Mouse (Mus musculus) forebrain, embryonic 12.5 days (tissue): ENCODE measurements at regions not wholly inside any gene's neighbourhood (a gene's known extent, or its start where the extent isn't known, plus 50 kb on each side); places are given as distances from the start of the nearest gene placed in this dataset.
A peak's percentile ranks its signal among the peaks of the same experiment; 100 is the strongest.

Experiments used
- ATAC-seq: fragments of 200-750 bp; cut with Nextera tagmentation; 2 replicates; pipeline ENCODE4 v1.8.0; 2017; ENCODE audit warnings: moderate TSS enrichment; ENCODE audit not compliant: low FRiP score
- H3K27ac ChIP-seq: fragments of 300-500 bp; sonication (generic); 2 replicates; pipeline ENCODE4 v1.5.1; 2016; ENCODE audit warnings: mild to moderate bottlenecking
- H3K27me3 ChIP-seq: fragments of 300-500 bp; sonication (generic); 2 replicates; pipeline ENCODE4 v1.6.1; 2016; ENCODE audit warnings: mild to moderate bottlenecking
- H3K36me3 ChIP-seq: fragments of 300-500 bp; sonication (generic); replicated peaks from 2 replicates; pipeline ENCODE4 v1.6.1; 2016; ENCODE audit warnings: mild to moderate bottlenecking
- H3K4me1 ChIP-seq: fragments of 300-500 bp; sonication (generic); 2 replicates; pipeline ENCODE4 v1.6.1; 2016
- H3K4me2 ChIP-seq: fragments of 300-500 bp; sonication (generic); 2 replicates; pipeline ENCODE4 v1.6.1; 2016; ENCODE audit warnings: mild to moderate bottlenecking, moderate library complexity
- H3K4me3 ChIP-seq: fragments of 300-500 bp; sonication (generic); replicated peaks from 2 replicates; pipeline ENCODE4 v1.5.1; 2016; ENCODE audit warnings: mild to moderate bottlenecking
- H3K9ac ChIP-seq: fragments of 300-500 bp; sonication (generic); 2 replicates; pipeline ENCODE4 v1.6.1; 2016; ENCODE audit warnings: mild to moderate bottlenecking
- H3K9me3 ChIP-seq: fragments of 300-500 bp; sonication (generic); 2 replicates; pipeline ENCODE4 v1.6.1; 2016
- WGBS: fragments of 180-500 bp; shearing (Covaris S2); methylation state at CpG from one replicate; pipeline ENCODE4 v1.1.7; 2016; 5-methylcytosine and 5-hydroxymethylcytosine counted together

DNA sequence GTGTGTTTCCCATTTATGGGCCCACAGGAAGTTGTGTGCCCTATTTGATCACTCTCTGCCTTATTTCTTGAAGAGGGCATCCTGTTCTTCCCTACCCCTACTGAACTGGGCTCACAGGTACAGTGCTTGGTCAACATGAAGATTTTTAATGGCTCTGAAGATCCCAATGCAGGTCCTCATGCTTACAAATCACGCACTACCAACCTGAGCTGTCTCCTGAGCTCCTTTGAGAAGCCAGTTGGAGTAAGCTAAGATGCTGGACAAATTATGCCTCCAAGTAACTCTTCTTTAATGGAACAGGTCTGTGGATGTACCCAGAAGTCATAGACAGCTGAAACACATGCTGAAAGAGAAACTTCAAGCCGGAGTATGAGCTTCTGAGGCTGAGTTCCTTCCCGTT lies 2889.0 kb upstream of the Gm7489 start:
- no peaks in the 10 kb centered on the region for H3K4me1 ChIP-seq
- H3K9ac ChIP-seq = no peak overlapping the region
- no peak for ATAC-seq
- no peak overlapping the region for H3K4me3 ChIP-seq
- H3K4me2 ChIP-seq = no peak overlapping the region
- no peaks in the 10 kb centered on the region for H3K27me3 ChIP-seq
- no peaks in the 10 kb centered on the region for H3K9me3 ChIP-seq
- H3K36me3 ChIP-seq = no peaks in the 10 kb centered on the region
- no peak overlapping the region for H3K27ac ChIP-seq
- 92% methylated on average over 3 of the region's 3 CpGs for WGBS

DNA sequence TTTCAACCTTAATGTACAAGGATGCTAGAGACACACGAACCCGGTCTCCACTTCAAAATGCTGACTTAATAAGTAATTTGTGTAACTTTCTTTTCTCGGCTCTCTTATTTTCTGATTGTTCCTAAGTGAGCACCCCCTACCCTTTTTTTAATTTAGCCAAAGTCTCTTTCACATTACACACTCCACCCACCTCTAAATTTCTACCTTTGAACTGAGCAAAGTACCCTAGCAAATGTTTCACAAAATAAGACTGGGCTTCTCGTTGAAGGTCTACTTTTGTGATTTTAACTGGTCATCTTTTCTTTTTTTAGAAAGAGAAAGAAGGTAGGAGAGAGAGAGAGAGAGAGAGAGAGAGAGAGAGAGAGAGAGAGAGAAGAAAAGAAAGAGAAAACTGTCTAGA lies 2888.4 kb upstream of the Gm7489 start:
- no peak for ATAC-seq
- no peak overlapping the region for H3K4me2 ChIP-seq
- 85% methylated on average over 4 of the region's 4 CpGs for WGBS
- no peak overlapping the region for H3K27ac ChIP-seq
- H3K36me3 ChIP-seq = no peaks in the 10 kb centered on the region
- H3K9me3 ChIP-seq = no peaks in the 10 kb centered on the region
- no peak overlapping the region for H3K9ac ChIP-seq
- no peaks in the 10 kb centered on the region for H3K27me3 ChIP-seq
- H3K4me3 ChIP-seq = no peak overlapping the region
- no peaks in the 10 kb centered on the region for H3K4me1 ChIP-seq

DNA sequence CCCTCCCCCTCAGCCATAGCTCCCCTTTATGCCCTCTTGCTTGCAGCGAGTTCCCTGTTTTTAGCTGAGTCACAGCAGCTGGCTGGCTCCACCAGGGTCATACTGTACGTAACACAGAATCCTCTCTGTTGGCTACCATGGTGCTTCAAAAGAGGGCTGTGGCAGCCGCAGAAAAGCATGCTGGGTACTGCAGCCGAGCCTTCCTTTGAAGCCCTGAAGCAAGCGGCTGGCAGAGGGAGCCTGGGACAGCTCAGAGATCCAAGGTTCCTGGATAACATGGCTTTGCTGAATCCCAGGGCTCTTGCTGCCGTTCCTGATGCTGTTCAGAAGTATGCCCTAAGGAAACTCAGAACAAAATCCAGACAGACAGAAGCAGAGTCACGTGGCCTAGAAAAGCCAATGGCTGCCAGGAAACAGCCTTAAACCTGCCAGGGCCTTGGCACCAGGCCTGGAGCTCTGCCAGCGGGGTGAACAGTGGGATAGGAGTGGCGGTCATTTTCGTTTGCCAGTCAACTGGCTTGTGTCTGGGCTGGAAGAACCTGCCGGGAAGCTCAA lies 2887.4 kb upstream of the Gm7489 start:
- peak; percentile 64; the same call in 1 of the 2 replicates for ATAC-seq
- no peaks in the 10 kb centered on the region for H3K4me1 ChIP-seq
- H3K9ac ChIP-seq = no peak overlapping the region
- WGBS = 74% methylated on average over 11 of the region's 11 CpGs
- no peaks in the 10 kb centered on the region for H3K27me3 ChIP-seq
- H3K27ac ChIP-seq = no peak overlapping the region
- H3K9me3 ChIP-seq = no peaks in the 10 kb centered on the region
- H3K36me3 ChIP-seq = no peaks in the 10 kb centered on the region
- H3K4me2 ChIP-seq = no peak overlapping the region
- no peak overlapping the region for H3K4me3 ChIP-seq

DNA sequence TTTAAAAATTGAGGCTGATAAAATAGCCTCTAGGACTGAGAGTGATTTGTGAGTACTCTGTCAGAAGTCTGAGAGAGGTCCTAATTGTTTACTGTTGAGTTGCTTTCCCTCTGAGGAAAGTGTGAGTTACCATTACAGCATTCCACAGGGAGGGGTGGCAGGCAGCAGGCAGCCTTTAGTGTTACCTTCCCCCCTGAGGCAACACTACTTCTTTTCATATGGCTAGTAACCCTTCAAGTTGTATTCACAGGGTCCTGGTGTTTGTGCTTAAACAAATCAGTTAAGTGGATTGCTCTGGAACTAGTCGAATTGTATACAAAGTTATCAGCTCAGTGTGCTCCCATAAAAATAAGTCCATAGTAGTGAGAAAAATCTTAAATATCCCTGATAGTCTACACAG lies 2845.7 kb upstream of the Gm7489 start:
- Histone ChIP-seq H3K4me3 (no peak overlapping the region), H3K36me3 (no peaks in the 10 kb centered on the region), H3K9me3 (no peaks in the 10 kb centered on the region), H3K4me2 (no peak overlapping the region), H3K27ac (no peak overlapping the region), H3K4me1 (no peaks in the 10 kb centered on the region), H3K9ac (no peak overlapping the region), H3K27me3 (no peaks in the 10 kb centered on the region)
- ATAC-seq = no peak
- WGBS = 7% methylated on average over 1 of the region's 1 CpGs

DNA sequence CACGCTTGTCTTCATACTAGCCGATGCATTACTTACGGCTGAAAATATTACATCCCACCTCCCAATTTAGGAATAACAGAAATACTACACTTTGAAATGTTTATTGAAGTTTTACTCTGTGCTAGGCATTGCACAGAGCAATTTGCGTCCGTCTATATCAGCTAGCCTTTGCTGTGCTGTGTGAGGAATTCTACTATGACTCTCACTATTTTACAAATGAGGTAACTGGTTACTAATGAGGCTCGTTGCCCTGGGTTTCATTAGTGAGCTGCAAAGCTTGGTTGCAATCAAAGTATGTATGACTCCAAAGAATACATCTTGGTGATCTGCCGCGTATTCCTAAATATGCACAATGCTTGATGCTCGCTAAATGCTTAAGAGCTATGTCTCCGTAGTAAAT lies 2814.2 kb upstream of the Gm7489 start:
- peak; percentile 86; the same call in 1 of the 2 replicates for ATAC-seq
- H3K4me3 ChIP-seq = no peak overlapping the region
- peaks cover 5% of the 10 kb centered on the region for H3K4me1 ChIP-seq
- H3K9me3 ChIP-seq = no peaks in the 10 kb centered on the region
- no peaks in the 10 kb centered on the region for H3K36me3 ChIP-seq
- H3K4me2 ChIP-seq = peak overlapping the region; percentile 21
- 0 out of 2 replicates have a peak overlapping the region, but pooled peaks have one; percentile 59 for H3K27ac ChIP-seq
- no peaks in the 10 kb centered on the region for H3K27me3 ChIP-seq
- WGBS = 46% methylated on average over 10 of the region's 10 CpGs
- no peak overlapping the region for H3K9ac ChIP-seq

DNA sequence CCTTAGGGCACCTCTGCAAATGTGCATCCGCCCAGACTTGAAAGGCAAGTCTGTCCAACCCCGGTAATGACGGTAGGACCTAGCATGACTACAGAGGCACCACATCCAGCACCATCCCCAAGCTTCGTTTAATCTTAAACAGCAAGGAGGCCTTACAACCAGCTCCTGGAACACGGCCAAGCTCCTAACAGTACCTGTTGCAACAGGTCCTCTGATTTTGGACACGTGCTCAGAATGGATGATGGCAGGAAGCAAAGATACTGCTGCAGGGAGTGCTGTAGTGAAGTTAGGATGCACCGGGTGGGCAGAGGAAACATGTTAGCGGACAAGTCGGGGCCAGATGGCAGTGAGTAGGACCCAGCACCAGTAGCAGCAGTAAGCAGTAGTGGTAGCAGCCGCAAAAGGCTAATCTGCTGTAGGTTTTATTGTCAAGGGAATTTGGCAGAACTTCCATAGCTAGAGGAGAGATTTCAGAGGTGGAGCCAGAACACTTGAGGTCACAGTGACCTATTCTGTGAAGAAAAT lies 2813.5 kb upstream of the Gm7489 start:
- Histone ChIP-seq H3K4me2 (peak overlapping the region; percentile 21), H3K27me3 (no peaks in the 10 kb centered on the region), H3K4me3 (no peak overlapping the region), H3K4me1 (peaks cover 5% of the 10 kb centered on the region), H3K9me3 (no peaks in the 10 kb centered on the region), H3K36me3 (no peaks in the 10 kb centered on the region), H3K9ac (no peak overlapping the region), H3K27ac (peak overlapping the region; percentile 59; the same call in 1 of the 2 replicates)
- WGBS = 65% methylated on average over 10 of the region's 10 CpGs
- peak; percentile 65; the same call in 1 of the 2 replicates for ATAC-seq

DNA sequence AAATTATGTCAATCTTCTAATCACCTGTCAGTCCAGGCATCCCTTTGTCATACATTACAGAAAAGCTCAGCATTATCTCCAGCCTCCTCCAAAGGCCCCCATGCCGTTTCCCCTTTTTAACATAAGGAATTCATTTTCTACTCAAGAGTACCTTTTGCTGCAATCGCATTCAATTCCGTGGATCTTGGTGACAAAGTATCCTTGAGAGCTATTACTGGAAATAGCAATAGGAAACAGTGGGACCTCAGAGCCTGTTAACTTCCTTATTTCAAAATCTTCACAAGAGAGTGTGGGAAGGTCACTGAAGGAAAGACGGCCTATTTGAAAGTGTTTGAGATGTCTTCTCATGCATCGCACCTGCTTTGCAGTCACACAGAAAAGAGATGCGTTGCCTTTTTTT lies 2811.0 kb upstream of the Gm7489 start:
- 77% methylated on average over 6 of the region's 6 CpGs for WGBS
- Histone ChIP-seq H3K27me3 (no peaks in the 10 kb centered on the region), H3K4me1 (peaks cover 5% of the 10 kb centered on the region), H3K4me3 (no peak overlapping the region), H3K36me3 (no peaks in the 10 kb centered on the region), H3K9me3 (no peaks in the 10 kb centered on the region), H3K4me2 (no peak overlapping the region), H3K27ac (no peak overlapping the region), H3K9ac (no peak overlapping the region)
- ATAC-seq = no peak

DNA sequence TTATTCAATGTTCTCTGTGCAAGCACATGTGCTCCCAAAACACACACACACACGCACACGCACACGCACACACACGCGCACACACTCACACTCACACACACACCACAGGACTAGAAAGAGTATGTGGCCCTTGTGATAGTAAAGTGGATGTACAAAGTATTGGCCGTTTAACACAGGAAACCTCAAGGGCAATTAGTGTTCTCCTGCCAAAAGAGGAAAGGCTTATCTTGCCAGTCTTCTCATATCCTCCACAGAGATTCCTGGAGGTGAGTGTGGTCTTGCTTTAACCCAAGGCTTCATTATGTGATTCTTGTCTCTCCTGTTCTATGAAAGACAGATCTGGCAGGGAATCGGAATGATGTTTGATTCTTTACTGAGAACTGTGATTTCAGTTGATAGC lies 2810.5 kb upstream of the Gm7489 start:
- no peak for ATAC-seq
- Histone ChIP-seq H3K36me3 (no peaks in the 10 kb centered on the region), H3K4me3 (no peak overlapping the region), H3K4me1 (peaks cover 5% of the 10 kb centered on the region), H3K27ac (no peak overlapping the region), H3K4me2 (no peak overlapping the region), H3K9me3 (no peaks in the 10 kb centered on the region), H3K27me3 (no peaks in the 10 kb centered on the region), H3K9ac (no peak overlapping the region)
- 93% methylated on average over 7 of the region's 7 CpGs for WGBS

DNA sequence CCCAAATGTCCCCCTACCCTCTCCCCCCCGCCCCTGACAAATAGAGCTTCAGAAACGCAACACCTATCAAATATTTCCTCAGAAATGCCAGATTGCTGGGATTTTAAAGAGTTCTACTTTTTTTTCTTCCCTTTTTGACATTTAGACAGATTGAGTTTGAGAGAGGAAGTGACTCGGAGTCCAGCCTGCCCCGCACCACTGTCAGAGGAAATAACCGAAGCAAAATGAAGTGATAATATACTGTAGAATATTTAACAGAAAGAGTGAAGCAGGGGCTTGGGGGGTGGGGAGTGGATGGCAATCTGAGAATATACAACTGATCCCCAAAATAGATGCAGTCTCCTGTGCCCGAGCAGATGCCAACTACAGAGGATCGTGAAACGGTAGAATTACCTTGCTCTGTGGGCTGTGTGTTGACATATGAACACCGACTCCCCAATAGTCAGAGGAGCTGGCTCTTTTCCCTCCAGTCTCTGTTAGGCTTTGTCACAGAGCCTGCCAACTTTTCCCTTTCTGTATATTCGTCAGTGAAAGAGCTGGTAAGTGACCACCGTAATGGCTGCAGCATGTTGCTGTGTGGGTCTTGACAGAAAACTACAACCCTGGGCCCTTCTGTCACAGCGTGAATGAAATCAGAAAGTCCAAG lies 2800.9 kb upstream of the Gm7489 start:
- Histone ChIP-seq H3K36me3 (no peaks in the 10 kb centered on the region), H3K4me1 (no peaks in the 10 kb centered on the region), H3K9ac (no peak overlapping the region), H3K27ac (no peak overlapping the region), H3K4me3 (no peak overlapping the region), H3K9me3 (no peaks in the 10 kb centered on the region), H3K4me2 (no peak overlapping the region), H3K27me3 (no peaks in the 10 kb centered on the region)
- 84% methylated on average over 12 of the region's 12 CpGs for WGBS
- ATAC-seq = no peak

DNA sequence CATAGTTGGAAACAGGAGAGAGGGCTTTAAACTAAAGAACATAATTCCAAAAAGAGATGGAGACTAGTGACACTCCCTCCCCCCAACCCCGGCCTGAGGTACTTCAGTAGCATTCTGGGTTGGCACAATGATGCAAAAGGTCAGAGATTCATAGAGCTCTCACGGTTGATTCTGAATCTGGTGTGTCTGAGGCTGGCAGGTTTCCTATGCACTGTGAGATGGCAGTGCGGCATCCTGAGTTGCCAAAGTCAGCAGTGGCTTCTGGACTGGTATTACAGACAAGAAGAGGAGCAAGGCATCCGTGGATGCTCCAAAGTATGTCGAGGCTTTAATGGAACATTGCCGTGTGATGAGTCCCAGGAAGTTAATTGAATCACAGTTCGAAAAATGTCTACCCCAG lies 2791.8 kb upstream of the Gm7489 start:
- no peak overlapping the region for H3K27ac ChIP-seq
- 88% methylated on average over 7 of the region's 7 CpGs for WGBS
- H3K4me2 ChIP-seq = no peak overlapping the region
- no peak overlapping the region for H3K9ac ChIP-seq
- no peak for ATAC-seq
- no peak overlapping the region for H3K4me3 ChIP-seq
- H3K4me1 ChIP-seq = no peaks in the 10 kb centered on the region
- H3K9me3 ChIP-seq = no peaks in the 10 kb centered on the region
- no peaks in the 10 kb centered on the region for H3K36me3 ChIP-seq
- H3K27me3 ChIP-seq = no peaks in the 10 kb centered on the region

DNA sequence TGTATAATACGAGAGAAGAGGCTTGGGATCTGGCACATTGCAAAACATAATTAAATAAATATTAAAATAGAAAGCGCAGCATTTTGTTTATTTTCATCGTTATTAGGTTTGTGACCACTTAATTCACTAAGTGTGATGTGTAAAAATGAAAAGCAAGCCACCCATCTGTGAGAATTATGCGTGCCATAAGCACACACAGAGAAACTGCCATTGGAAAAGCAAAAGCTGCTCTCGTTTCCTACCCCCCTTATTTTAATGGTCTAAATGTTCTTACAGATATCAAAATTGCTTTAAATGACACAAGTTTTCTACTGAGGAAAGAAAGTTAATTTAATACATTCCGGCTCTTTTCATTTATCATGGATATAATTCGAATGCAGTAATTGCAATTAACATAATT lies 2780.8 kb upstream of the Gm7489 start:
- Histone ChIP-seq H3K9ac (no peak overlapping the region), H3K4me3 (no peak overlapping the region)

DNA sequence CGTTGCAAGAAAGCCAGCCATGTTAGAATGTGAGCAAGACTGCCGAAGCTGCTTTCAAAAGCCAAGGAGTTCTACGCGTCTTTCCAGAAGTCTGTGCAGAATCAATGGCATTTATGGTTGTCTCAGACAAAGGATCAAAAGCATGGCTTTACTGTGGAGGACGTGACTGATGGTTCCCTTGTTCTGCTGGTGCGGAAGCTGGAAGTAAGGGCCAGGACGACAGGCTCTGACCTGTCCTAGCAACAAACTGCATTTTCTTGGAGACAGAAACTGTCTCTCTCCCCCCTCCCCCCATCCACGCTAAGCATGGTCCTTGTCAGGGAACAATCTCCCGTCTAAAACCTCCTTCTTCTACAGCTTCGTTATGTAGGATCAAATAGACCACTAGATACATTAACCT lies 2780.3 kb upstream of the Gm7489 start:
- Histone ChIP-seq H3K4me1 (peaks cover 7% of the 10 kb centered on the region; the same call in 1 of the 2 replicates), H3K27ac (no peak overlapping the region), H3K27me3 (no peaks in the 10 kb centered on the region), H3K4me3 (no peak overlapping the region), H3K36me3 (no peaks in the 10 kb centered on the region), H3K9ac (no peak overlapping the region), H3K4me2 (peak overlapping the region; percentile 47), H3K9me3 (no peaks in the 10 kb centered on the region)
- WGBS = 8% methylated on average over 10 of the region's 10 CpGs
- ATAC-seq = peak; percentile 64

More for the DNA sequence above, 2780.8 kb upstream of the Gm7489 start:
- Histone ChIP-seq H3K27ac (no peak overlapping the region), H3K36me3 (no peaks in the 10 kb centered on the region), H3K4me2 (peak overlapping the region; percentile 47), H3K4me1 (peaks cover 7% of the 10 kb centered on the region; the same call in 1 of the 2 replicates), H3K9me3 (no peaks in the 10 kb centered on the region), H3K27me3 (no peaks in the 10 kb centered on the region)
- peak; percentile 44; the same call in 1 of the 2 replicates for ATAC-seq
- 64% methylated on average over 7 of the region's 7 CpGs for WGBS

DNA sequence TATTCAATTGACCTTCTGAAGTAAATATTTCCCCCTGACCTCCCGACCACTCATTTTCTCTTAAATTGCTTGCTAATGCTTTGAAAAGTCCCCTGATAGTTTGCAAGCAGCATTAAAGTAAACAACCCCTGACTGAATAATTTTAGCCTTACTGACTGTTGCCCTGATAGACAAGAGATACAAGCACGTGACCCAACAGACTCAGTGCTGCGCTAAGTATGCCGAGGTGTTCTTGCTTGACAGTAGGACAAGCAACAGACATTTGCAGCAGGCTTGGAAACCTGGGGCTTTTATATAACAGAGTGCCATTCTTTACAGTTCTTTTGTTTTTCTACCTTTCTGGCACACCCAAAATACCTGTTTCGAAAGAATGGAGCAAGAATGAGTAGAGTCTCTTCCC lies 2779.9 kb upstream of the Gm7489 start:
- Histone ChIP-seq H3K9ac (no peak overlapping the region), H3K9me3 (no peaks in the 10 kb centered on the region), H3K4me2 (no peak overlapping the region), H3K36me3 (no peaks in the 10 kb centered on the region), H3K27ac (no peak overlapping the region), H3K4me3 (no peak overlapping the region), H3K27me3 (no peaks in the 10 kb centered on the region), H3K4me1 (peaks cover 7% of the 10 kb centered on the region; the same call in 1 of the 2 replicates)
- WGBS = 70% methylated on average over 5 of the region's 5 CpGs
- ATAC-seq = 0 out of 2 replicates have a peak, but pooled peaks have one; percentile 44
